24 mouse cellular contexts compared by ENCODE assay signal in the genomic region with DNA sequence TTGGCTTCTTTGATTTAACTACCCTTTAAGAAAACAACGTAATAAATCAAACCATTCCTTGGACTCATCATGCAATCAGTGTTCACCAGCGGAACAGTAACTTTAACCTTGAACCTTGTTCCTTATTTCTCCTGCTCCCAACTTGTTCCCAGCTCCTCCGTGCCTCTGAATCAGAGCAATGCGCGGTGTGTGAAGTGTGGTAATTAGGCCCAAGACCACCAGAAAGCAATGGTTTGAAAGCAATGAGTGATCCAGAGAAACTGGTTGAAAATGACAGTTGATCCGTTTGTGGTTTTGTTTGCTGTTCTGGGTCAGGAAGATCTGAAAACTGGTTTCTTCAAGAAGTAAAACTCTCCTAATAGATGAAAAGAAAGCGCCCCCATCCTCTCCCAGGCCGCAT.
"Had no signal": no experiment of that assay in that cellular context is flagged by ENCODE, and none has a peak within 500 bp of the region (broad histone marks: within the 10 kb centered on the region; RNA-seq: fewer than 3 reads in every experiment).

No protein-coding gene starts in this region.

- H3K27me3 ChIP-seq: embryonic facial prominence, embryonic 12.5 days; embryonic facial prominence, embryonic 15.5 days; forebrain, embryonic 13.5 days; forebrain, embryonic 15.5 days had no signal

- H3K27ac ChIP-seq: embryonic facial prominence, embryonic 10.5 days; embryonic facial prominence, embryonic 12.5 days; embryonic facial prominence, embryonic 13.5 days; embryonic facial prominence, embryonic 15.5 days; forebrain, embryonic 10.5 days; forebrain, embryonic 12.5 days; forebrain, embryonic 13.5 days; forebrain, embryonic 15.5 days; gastrocnemius, adult 2 months; heart, adult 2 months had no signal

- DNase-seq: cerebellum, adult 9-10 months; cerebellum, adult 9-11 months; cerebellum, postnatal 10 days; cerebellum, postnatal 14 days; cerebellum, postnatal 25 days; cerebellum, postnatal 36 days; embryo, embryonic 11 days; forebrain, postnatal 0 days; gastrocnemius, adult 2 months; gastrocnemius, postnatal 10 days; gastrocnemius, postnatal 14 days; gastrocnemius, postnatal 25 days; gastrocnemius, postnatal 36 days; heart, adult 18-20 months; heart, adult 2 months had no signal

- H3K4me3 ChIP-seq: embryonic facial prominence, embryonic 10.5 days; embryonic facial prominence, embryonic 12.5 days; embryonic facial prominence, embryonic 13.5 days; embryonic facial prominence, embryonic 15.5 days; erythroblast, embryonic 14.5 days; forebrain, embryonic 10.5 days; forebrain, embryonic 12.5 days; forebrain, embryonic 13.5 days; forebrain, embryonic 15.5 days; gastrocnemius, adult 2 months; heart, adult 2 months had no signal

- H3K36me3 ChIP-seq: embryonic facial prominence, embryonic 10.5 days; embryonic facial prominence, embryonic 12.5 days; embryonic facial prominence, embryonic 13.5 days; embryonic facial prominence, embryonic 15.5 days; forebrain, embryonic 10.5 days; forebrain, embryonic 12.5 days; forebrain, embryonic 15.5 days had no signal
